Mouse (Mus musculus) kidney, adult 9 months (tissue): ENCODE data around the gene Hira.
"Not testable (repeated sequence)": the region's sequence is repeated elsewhere in the genome, so short reads cannot be mapped to it uniquely, and the experiment has no call there.

Experiments used
- DNase-seq: peaks from one replicate; pipeline ENCODE4 v3.0.0; 2022

Gene Hira

DNA sequence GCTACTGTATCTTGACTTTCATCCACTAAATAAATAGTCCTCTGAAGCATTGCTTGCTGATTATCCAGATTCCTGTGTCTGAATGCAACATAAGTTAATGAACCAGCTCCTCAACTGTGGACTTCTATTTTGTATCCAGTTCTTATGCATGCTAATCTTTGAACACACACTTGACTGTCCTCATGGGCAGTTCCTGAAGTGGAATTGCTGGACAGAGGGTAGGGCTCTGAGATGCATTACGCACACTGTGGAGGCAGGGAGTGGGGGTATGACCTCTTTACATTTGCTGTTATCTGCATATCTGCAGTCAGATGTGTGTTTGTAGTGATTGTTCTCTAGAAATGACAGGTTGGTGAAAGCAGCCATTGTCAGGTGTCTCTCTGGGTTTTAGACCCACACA, 51.1 kb downstream of the Hira start:
- DNase-seq = no peak

DNA sequence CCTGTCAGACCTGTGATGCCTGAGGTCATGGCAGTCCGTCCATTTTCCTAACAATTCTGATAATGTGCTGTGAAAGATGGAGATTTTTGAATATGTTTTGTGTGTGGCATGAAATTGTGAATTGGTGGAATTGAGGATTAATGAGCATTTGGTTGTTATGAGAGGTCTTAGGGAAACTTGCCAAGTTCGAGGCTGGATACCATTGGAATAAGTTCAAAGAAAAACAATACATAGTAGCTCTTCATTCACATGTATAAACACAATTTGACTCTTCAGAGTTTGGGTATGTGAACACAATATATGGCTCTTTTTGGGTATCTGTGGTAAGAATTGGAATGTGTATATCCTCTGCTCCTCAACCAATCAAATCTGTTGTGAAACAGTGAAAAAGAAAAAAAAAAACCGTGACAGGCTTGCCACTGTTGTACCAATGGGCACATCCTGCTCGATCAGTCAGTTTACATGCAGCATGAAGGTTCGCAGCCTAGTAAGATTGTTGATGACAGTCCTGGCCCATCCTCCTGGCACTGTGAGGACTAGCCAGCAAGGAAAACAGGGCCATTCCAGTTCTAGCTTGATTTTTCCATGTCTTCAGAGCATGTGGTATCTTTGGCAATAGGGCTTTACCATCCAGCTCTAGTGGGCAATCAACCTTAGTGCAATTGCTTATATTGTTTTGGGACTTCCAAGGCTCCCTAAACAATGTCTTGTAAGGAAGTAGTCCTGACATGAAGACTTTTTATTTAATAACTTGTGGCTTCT, 61.7 kb downstream of the Hira start:
- no peak for DNase-seq

DNA sequence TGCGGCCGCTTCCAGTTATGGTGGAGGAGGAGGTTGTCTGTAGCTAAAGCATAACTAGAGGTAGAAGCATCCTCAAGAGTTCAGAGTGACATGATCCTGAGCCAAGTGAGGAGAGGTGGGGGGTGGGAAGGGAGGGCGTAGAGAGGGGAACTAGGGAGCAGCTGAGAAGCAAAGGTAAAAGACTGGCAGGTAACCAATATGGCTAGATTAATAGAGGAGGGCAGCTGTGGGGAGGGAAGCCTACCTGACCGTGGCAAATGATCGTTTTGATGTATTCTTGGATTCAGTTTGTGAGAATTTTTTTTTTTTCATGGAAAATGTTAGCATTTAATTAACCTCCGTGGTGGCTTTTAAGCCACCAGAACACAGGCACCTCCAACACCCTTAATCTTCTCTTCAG, 67.1 kb downstream of the Hira start:
- no peak for DNase-seq

DNA sequence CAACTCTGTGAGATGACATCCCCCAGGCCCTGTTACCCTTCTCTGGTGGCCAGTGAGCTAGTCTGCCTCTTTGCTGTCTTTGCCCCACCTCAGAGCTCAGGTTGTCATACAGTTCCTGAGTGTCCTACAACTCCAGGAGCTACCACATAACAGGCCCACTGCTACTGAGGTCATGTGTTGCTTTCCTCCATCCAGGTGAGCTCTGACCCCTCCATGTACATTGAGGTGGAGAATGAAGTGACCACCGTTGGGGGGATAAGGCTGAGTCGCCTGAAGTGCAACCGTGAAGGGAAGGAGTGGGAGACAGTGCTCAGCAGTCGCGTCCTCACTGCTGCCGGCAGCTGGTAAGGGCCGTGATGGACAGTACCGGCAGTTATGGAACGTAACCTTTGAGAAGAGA, 72.1 kb downstream of the Hira start:
- DNase-seq = no peak

DNA sequence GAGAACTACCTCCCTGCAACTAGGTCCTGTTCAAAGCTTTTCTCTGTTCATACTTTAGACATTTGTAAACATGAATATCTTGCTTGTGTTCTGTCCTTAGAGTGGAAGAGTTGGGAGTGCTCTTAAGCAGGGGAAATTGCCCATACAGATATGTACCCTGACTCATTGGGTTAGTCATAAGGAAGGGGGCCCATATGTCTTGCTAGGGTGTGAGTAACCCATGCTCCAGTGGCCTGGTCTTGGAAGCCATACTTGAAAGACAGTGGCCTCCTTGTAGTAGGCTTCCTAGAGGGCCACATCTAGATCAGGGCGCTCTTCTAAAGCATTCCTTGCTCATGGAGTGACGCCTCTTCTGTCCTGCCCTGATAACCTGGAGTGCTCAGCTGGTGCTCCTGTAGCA, 73.5 kb downstream of the Hira start:
- DNase-seq = no peak

DNA sequence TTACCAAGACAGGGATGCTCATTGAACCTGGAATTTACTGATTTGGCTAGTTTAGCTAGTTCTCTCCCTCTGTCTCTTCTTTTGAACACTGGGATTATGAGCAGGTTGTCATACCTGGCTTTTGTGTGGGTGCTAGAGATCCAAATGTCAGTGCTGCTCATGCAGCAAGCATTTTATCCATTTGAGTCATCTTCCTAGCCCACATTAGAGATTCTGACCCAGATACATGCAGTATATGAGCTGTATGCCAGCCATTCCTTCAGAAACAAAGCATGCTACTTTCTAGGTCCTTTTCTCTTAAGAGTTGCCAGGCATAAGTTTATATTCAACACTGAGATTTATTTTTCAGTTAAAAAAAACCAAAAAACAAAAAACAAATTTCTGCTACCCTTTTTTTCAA, 76.0 kb downstream of the Hira start:
- DNase-seq = no peak

DNA sequence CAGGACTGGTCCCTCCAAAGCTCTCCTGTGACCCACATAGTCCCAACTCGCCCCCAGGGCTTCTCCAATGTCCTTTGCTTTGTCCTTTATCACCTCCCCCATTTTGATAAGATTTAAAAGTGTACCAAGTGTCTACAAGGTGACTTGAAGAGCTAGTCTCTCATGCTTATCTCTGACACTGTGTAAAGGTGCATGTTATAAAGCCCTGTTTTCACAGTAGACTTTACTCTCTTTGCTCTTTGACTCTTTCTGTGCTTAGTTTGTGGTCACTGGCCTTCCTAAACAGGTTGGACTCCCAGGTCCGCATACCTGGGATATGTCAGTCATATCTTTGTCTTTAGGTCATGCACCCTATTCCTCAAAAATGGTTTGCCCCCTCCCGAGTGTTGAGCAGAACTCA, 78.2 kb downstream of the Hira start:
- DNase-seq = no peak

DNA sequence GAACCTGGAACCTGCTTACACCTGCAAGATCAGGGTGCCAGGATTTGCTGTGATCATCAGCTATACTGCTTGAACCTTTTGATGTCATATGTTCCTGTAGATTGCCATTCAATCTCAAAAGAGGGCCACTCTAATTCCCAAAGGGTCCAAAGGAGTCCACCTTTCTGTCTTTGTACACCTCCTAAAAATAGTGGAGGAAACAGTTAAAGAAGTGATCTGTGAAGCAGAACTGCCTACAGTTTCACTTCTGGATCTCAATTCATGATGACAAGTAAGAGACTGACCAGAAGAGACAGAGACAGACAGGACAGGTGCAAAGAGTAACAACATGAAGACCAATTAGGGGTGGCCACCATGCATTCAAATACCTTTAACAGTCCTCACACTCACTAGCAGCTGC, 86.6 kb downstream of the Hira start:
- DNase-seq = no peak

DNA sequence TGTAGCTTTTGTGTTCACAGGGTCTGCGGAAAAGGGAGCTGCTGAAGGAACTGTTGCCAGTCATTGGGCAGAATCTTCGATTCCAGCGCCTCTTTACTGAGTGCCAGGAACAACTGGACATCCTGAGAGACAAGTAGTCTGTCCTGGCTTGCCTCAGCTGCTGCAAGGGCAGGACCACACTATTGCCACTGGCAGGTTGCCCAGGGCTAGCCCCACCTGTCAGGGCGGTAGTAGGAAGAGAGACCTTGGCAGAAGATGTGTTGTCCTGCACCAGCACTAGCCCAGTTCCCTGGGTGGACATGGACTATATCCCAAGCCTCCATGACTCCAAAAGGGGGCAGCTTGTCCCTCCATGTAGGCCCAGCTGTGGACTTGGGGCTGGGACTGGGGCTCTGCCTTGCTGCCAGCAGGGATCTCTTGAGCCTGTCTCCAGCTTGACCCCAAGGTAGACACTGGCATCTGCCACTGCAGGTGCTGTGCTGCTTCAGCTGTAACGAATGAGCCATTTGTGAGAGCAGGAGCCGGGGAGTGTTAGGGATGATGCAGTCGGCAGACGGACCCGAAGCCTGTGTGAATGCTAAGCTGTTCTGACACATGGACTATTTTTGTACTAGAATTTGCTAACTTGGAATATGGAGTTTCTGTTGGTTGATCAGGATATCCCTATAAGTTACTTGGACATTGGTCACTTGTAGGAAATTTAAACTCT, 92.7 kb downstream of the Hira start:
- no peak for DNase-seq

DNA sequence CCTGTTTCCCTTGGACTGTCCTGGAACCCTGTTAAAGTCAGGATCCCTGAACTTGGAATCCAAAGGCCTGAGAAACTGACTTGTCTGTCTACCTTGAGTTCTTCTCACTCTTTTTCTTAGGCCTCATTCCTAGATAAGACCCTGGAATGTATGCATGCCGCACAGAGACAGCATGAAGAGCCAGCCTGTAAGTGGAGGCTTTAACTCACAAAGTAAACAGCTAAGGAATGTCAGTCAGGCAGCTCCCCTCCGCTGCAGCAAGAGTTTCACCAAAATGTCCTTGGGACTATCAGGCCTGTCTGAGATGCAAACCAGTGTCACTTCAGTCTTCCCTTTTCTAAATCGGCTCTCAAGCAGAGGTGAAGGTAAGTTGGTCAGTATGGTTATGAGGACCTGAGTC, 94.0 kb downstream of the Hira start:
- no peak for DNase-seq

DNA sequence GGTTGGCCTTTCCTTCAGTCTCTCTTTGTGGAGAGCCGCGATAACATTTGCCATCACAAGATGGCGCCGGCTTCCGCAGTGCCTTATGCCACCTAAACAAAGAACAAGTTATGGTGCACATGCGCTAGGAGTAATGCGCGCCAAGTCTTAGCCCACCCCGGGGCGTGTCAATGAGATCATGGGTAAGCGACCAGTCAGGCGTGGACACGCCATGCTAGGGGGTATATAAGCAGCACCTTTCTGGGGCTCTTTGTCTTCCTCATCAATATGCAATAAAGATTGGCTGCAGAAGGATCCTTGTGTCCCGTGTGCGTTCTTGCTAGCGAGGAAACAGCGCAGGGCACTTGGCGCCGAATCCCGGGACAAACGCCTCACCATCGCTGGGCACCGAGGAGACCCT, 98.8 kb downstream of the Hira start:
- DNase-seq = not testable (repeated sequence)

DNA sequence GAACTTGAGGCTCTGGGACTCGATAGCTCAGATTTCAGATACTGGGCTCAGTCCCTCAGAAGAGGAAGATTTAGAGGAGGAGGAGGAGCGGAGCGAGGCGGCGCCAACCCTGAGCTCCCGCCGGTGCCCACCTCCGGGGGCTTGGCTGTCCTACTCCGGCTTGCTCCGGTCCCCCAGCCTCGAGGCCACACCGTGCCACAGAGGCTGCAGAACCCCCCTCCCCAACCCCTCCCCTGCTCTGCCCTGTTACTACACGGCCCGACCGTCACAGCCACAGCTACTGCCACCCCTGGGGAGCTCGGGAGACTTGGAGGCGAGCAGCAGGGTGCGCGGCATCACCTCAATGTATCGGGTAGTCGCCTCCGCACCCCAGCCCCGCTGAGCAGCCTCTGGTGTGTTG, 99.5 kb downstream of the Hira start:
- DNase-seq = no peak

DNA sequence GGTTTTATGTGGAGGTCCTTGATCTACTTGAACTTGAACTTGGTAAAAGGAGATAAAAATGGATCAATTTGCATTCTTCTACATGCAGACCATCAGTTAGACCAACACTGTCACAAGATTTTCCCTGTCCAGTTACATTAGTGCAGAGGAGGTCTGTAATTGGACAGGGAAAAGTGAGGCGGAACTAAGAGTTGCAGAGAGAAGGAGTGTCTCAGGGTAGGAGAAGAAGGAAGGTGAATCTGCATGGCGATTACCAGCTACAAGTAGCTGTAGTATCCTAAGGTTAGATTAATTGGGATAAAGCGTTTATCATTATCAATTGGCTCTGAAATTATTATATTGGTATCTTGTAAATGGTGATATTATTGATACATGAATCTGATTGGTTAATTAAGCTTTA, 109.5 kb downstream of the Hira start:
- DNase-seq = no peak

DNA sequence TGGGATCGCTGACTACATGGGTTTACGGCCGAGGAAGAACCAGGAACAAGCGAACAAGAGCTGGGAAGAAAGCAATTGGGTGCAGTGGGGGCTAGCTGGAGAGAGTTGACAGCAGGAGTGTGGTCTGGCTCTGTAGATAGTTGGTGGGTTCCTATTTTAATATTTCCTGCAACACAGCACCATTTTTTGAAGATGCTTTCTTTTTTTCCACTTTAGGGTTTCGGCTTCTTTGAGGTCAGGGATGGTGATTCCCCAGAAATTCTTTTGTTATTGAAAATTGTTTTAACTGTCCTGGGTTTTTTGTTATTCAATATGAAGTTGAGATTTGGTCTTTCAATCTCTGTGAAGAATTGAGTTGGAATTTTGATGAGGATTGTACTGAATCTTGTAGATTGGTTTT, 110.0 kb downstream of the Hira start:
- no peak for DNase-seq

DNA sequence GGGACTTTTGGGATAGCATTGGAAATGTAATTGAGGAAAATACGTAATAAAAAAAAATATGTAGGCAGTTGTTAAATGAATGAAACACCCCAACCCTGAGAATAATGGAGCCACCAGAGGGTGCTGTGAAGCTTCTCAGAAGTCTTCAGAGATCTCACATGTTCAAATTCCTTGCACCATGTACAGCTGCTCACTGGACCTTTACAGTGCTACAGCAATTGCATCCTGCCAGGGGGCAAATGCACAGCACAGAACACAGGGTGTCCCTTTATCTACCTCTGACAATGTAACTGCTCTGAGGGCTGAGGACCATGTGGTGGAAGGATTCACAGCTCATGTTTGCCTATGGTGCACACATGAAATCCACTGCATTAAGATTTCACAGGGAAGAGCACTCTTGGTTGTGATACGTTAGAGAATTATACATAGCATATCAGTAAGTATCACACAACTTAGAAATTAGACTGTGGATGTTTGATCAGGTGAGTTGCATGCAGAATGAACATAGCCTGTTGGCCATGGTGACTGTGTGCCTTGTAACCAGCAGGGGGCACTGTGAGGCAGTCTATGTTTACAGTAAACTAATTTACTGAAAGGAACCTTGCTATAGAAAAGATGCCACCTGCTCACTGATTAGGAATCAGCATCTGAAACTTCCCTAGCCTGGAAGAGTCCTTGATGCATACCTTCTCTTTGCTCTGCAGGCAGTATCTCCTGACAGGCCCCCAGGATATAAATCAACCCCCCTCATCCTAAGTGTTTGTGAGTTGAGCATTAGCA, 126.0 kb downstream of the Hira start:
- peak; percentile 42 for DNase-seq

DNA sequence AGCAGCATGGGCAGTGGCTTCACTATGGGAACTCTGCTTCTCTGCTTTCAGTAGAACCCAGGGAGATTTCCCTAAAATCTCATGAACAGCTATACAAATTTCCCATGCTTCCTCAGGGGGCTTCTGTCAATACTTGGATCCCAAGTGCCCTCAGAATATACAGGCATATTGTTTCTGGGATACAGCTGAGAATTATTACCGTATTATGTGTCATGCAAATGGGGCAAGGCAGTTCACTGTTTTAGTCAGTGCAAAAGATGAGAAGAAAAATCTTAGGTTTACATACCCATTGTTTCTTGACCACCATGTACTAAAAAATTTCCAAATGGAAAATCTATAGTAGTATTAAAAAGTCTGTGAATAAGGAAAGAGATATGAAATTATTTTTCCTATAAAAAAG, 126.9 kb downstream of the Hira start:
- no peak for DNase-seq

DNA sequence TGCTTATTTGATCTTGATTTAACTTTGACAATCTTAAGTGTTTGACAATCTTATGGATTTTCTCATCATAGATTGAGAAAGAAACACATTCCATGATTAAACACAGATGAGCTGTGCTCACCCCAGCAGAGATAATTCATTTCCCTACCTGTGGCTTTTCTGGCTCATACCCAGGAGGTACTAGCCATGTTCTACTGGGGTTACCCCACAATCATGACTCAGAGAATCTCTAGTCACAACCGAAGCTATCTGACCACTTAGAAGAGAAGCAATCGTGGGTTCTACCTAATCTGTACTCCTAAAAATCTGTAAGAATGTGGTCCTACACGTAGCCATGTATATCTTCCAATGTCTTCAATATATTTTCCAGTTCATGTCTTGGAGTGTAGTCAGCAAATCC, 128.5 kb downstream of the Hira start:
- no peak for DNase-seq

DNA sequence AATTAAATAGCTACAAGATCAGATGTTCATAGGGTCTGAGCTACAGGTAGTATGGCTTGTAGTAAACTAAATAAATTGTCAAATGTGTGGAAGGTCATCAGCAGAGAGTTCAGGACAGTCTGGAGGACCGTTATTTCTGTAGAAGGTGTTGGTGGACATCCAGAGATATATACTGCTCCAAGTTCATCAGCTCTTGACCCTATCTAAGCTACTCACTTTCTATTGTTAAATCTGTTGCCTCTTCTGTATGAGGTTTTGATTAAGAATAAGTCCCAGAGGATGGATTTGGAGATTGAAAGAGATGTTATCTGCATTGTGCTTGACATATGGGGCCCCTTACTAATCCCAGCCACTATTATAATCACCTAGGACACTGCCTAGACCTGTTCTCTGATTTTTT, 129.9 kb downstream of the Hira start:
- no peak for DNase-seq

DNA sequence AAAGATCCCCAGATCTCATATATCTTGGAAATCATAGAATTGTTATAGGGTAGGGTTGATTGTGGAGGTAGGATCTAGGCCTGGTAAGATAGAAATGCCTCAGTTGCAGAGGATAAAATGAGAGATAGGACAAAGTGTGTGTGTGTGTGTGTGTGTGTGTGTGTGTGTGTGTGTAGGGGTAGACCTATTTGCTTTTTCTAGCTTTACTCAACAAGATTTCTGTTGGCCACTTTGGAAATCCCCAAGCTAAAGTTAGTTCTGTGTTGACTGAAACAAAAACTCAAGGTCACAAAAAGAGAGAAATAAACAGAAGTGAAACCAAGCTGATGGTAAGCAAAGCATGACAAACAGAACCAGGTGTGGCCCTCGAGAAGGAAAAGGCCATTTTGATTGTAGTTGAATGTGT, 130.4 kb downstream of the Hira start:
- DNase-seq = peak; percentile 2

DNA sequence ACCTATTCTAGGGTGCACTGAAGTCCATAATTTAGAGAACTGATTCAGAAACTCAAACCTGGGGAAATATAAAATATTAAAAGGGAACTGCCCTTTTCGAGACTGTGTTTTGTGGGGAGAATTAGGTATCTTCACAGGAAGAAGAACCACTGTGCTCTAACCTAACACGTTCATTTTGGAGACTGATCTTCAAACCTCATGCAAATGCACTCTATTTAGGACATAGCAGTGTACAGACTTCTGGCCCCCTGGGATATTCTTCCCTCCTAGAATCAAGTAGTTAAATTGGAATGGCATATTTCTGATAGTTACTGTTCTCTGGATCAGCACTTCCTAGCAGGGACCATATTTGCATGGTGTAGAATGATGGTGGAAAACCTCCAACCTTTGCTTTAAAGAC, 133.9 kb downstream of the Hira start:
- no peak for DNase-seq

DNA sequence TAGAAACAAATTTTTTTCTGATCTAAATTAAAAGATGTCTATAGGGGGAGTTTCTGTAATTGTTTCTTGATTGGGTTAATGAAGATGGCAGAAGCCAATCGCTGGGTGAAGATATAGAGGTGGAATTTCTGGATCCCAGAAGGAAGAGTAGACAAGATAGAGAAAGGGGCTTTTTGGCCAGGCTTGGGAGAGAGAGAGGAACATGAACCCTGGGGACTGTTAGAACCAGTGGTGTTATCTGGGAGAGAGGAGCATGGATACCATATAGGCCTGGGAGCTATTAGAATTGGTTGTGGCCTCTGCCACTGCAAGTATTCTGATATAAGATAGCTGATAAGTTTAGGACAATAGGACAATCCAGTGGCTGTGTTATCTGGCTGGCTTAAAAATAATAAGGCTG, 136.7 kb downstream of the Hira start:
- no peak for DNase-seq

DNA sequence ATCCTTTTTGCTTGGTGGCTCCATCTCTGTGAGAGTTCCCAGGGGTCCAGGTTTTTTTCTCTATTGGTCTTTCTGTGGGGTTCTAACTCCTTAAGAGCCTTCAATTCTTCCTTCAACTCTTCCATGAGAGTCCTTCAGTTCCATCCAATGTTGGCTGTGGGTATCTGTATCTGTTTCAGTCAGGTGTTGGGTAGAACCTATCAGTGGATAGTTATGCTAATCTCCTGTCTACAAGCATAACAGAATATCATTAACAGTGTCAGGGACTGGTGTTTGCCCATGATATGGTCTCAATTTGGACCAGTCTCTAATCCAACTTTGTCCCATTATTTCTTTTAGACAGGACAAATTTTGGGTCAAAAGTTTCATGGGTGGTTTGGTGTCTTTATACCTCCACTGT, 137.8 kb downstream of the Hira start:
- no peak for DNase-seq
